Mouse (Mus musculus) myocyte (in vitro differentiated cells): ENCODE measurements around the gene Il5. TPM values are rescaled to one million over a fixed set of nuclear protein-coding genes. Genes with fewer than 3 reads are reported as not detected.
A peak's percentile ranks its signal among the peaks of the same experiment; 100 is the strongest.

Experiments
- H3K27me3 ChIP-seq: one replicate; pipeline ENCODE4 v1.6.1; 2011; ENCODE audit not compliant: control insufficient read depth, insufficient read depth, insufficient read length
- H3K36me3 ChIP-seq: one replicate; pipeline ENCODE4 v1.6.1; 2011; ENCODE audit not compliant: control insufficient read depth, insufficient read depth
- H3K4me2 ChIP-seq: one replicate; pipeline ENCODE4 v1.6.1; 2011; ENCODE audit warnings: low read depth, control low read depth
- H3K4me3 ChIP-seq: one replicate; pipeline ENCODE4 v1.5.1; 2011; ENCODE audit warnings: mild to moderate bottlenecking, control low read depth, moderate library complexity
- H3K79me2 ChIP-seq: one replicate; pipeline ENCODE4 v1.6.1; 2011; ENCODE audit not compliant: control insufficient read depth, insufficient read depth
- H3ac ChIP-seq: one replicate; pipeline ENCODE4 v1.6.1; 2011; ENCODE audit not compliant: control insufficient read depth, insufficient read length
- CEBPB ChIP-seq: IDR thresholded peaks from 2 replicates; pipeline ENCODE4 v1.6.1; 2011; ENCODE audit warnings: mild to moderate bottlenecking, moderate library complexity; ENCODE audit not compliant: poor library complexity, insufficient read depth, severe bottlenecking
- E2F4 ChIP-seq: IDR thresholded peaks from one replicate; pipeline ENCODE4 v1.6.1; 2011; ENCODE audit warnings: mild to moderate bottlenecking, control low read depth, moderate library complexity; ENCODE audit not compliant: insufficient read depth
- MAX ChIP-seq: IDR thresholded peaks from one replicate; pipeline ENCODE4 v1.6.1; 2011; ENCODE audit warnings: low read depth, mild to moderate bottlenecking, control low read depth
- MYOD1 ChIP-seq, 3 experiments: IDR thresholded peaks; one replicate each; pipeline ENCODE4 v1.6.1; 2011; ENCODE audit warnings: control low read depth in 2 of 3, low read depth in 2 of 3, mild to moderate bottlenecking in 2 of 3, moderate library complexity in 1 of 3; ENCODE audit not compliant: insufficient read length in 2 of 3, control insufficient read depth in 1 of 3
- MYOG ChIP-seq, 3 experiments: IDR thresholded peaks; one replicate each; pipeline ENCODE4 v1.6.1; 2011; ENCODE audit warnings: control low read depth in 2 of 3, low read depth in 2 of 3, mild to moderate bottlenecking in 2 of 3; ENCODE audit not compliant: insufficient read length in 2 of 3, control insufficient read depth in 1 of 3, insufficient read depth in 1 of 3
- POLR2A ChIP-seq: IDR thresholded peaks from one replicate; pipeline ENCODE4 v1.6.1; 2011; ENCODE audit warnings: low read depth, mild to moderate bottlenecking, control low read depth, moderate library complexity; ENCODE audit not compliant: insufficient read length
- POLR2AphosphoS2 ChIP-seq: IDR thresholded peaks from one replicate; pipeline ENCODE4 v1.6.1; 2011; ENCODE audit warnings: low read depth, control low read depth; ENCODE audit not compliant: insufficient read length
- REST ChIP-seq: IDR thresholded peaks from one replicate; pipeline ENCODE4 v1.6.1; 2011; ENCODE audit warnings: mild to moderate bottlenecking, control low read depth, moderate library complexity; ENCODE audit not compliant: insufficient read depth, insufficient read length
- SRF ChIP-seq: IDR thresholded peaks from one replicate; pipeline ENCODE4 v1.6.1; 2011; ENCODE audit warnings: low read depth; ENCODE audit not compliant: control insufficient read depth, insufficient read length
- TCF12 ChIP-seq: IDR thresholded peaks from one replicate; pipeline ENCODE4 v1.6.1; 2011; ENCODE audit warnings: mild to moderate bottlenecking, control low read depth; ENCODE audit not compliant: poor library complexity, insufficient read depth, severe bottlenecking
- TCF3 ChIP-seq: IDR thresholded peaks from one replicate; pipeline ENCODE4 v1.6.1; 2011; ENCODE audit warnings: low read depth, control low read depth; ENCODE audit not compliant: insufficient read length
- USF1 ChIP-seq: IDR thresholded peaks from one replicate; pipeline ENCODE4 v1.6.1; 2011; ENCODE audit warnings: low read depth, mild to moderate bottlenecking, control low read depth, moderate library complexity
- polyA plus RNA-seq: library from polyadenylated mRNA; unstranded; fragments of >200 nt; fragmentation: generic; extraction: Trizol; gene quantifications from one replicate; pipeline ENCODE4 v1.2.1, GENCODE M21; 2012; ENCODE audit warnings: missing spikeins

The Il5 gene
- polyA plus RNA-seq, 1 experiment, result not detected

- TF ChIP-seq USF1, result no peak
- TF ChIP-seq POLR2A, result no peak
- no peak for TF ChIP-seq TCF12
- no peak for TF ChIP-seq MYOG (IDR thresholded peaks at IDR 0.05; ENCODE audit: control insufficient read depth in 1 of 3, insufficient read depth in 1 of 3, insufficient read length in 2 of 3, low read depth in 2 of 3)
- no peaks in the 10 kb centered on the region for H3K27me3 ChIP-seq
- no peaks in the 10 kb centered on the region for H3K36me3 ChIP-seq
- H3K4me3 ChIP-seq, result no peak overlapping the region
- no peak overlapping the region for H3K4me2 ChIP-seq
- H3K79me2 ChIP-seq, result no peaks in the 10 kb centered on the region
- H3ac ChIP-seq, result no peak overlapping the region
Measured at GRCm38 (mm10) chr11:53732244-53732643, 11.7 kb downstream of the Il5 start.

- TF ChIP-seq USF1, result no peak
- no peak for TF ChIP-seq E2F4
- no peak for TF ChIP-seq SRF
- TF ChIP-seq TCF3, result no peak
- TF ChIP-seq MYOD1 (IDR thresholded peaks at IDR 0.05; ENCODE audit: control insufficient read depth in 1 of 3, insufficient read length in 2 of 3, low read depth in 2 of 3), result no peak
- TF ChIP-seq POLR2AphosphoS2, result no peak
- no peak for TF ChIP-seq CEBPB
- H3K4me3 ChIP-seq, result no peak overlapping the region
- no peaks in the 10 kb centered on the region for H3K79me2 ChIP-seq
- no peak overlapping the region for H3K4me2 ChIP-seq
- H3ac ChIP-seq, result no peak overlapping the region
- H3K27me3 ChIP-seq, result no peaks in the 10 kb centered on the region
- H3K36me3 ChIP-seq, result no peaks in the 10 kb centered on the region
Measured at GRCm38 (mm10) chr11:53733824-53734223, 13.2 kb downstream of the Il5 start.

DNA sequence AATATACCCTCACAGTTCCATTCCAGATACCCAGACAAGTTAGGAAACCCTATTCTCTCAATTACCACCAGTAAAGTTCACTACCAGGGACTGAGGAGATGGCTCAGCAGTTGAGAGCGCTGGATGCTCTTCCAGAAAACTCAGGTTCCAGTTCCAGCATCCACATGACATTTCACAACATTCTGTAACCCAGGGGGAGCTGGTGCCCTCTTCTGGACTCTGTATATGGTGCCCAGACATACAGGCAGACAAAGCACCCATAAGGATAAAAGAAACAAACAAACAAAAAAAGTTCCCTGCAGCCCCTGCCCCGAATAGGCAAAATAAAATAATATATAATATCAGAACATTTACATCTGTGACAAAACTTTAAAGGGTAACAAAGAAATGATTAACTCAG, 13.8 kb downstream of the Il5 start:
- Histone ChIP-seq H3K4me2 (no peak overlapping the region), H3K36me3 (no peaks in the 10 kb centered on the region), H3K27me3 (no peaks in the 10 kb centered on the region), H3K4me3 (no peak overlapping the region), H3K79me2 (no peaks in the 10 kb centered on the region), H3ac (no peak overlapping the region)
- TF ChIP-seq USF1, result no peak
- no peak for TF ChIP-seq TCF12
- no peak for TF ChIP-seq REST
- TF ChIP-seq POLR2A, result no peak
- TF ChIP-seq MYOD1 (IDR thresholded peaks at IDR 0.05; ENCODE audit: control insufficient read depth in 1 of 3, insufficient read length in 2 of 3, low read depth in 2 of 3), result no peak
- TF ChIP-seq POLR2AphosphoS2, result no peak
- no peak for TF ChIP-seq CEBPB
- TF ChIP-seq E2F4, result no peak
- no peak for TF ChIP-seq MYOG (IDR thresholded peaks at IDR 0.05; ENCODE audit: control insufficient read depth in 1 of 3, insufficient read depth in 1 of 3, insufficient read length in 2 of 3, low read depth in 2 of 3)
- no peak for TF ChIP-seq MAX
- no peak for TF ChIP-seq TCF3
- no peak for TF ChIP-seq SRF

- H3ac ChIP-seq, result no peak overlapping the region
- H3K4me2 ChIP-seq, result no peak overlapping the region
- H3K27me3 ChIP-seq, result no peaks in the 10 kb centered on the region
- no peaks in the 10 kb centered on the region for H3K36me3 ChIP-seq
- no peaks in the 10 kb centered on the region for H3K79me2 ChIP-seq
- no peak for TF ChIP-seq E2F4
- no peak overlapping the region for H3K4me3 ChIP-seq
Measured at GRCm38 (mm10) chr11:53734970-53735681, 14.5 kb downstream of the Il5 start.

GRCm38 (mm10) chr11:53735682-53736245, 15.2 kb downstream of the Il5 start:
- no peaks in the 10 kb centered on the region for H3K79me2 ChIP-seq
- H3K27me3 ChIP-seq, result no peaks in the 10 kb centered on the region
- no peaks in the 10 kb centered on the region for H3K36me3 ChIP-seq
- no peak overlapping the region for H3K4me3 ChIP-seq
- no peak overlapping the region for H3ac ChIP-seq
- H3K4me2 ChIP-seq, result peak overlapping the region; percentile 67
- TF ChIP-seq MYOD1 (IDR thresholded peaks at IDR 0.05; ENCODE audit: control insufficient read depth in 1 of 3, insufficient read length in 2 of 3, low read depth in 2 of 3) (peak in 1 of 3 experiments; percentile 18), REST (no peak), POLR2AphosphoS2 (no peak), USF1 (no peak)
